Mouse (Mus musculus) thymus, adult 2 months (tissue): ENCODE measurements around the gene Hdac8.

Experiments used
- CTCF ChIP-seq: fragments of 200-500 bp; IDR thresholded peaks from 2 replicates; pipeline ENCODE4 v1.5.1; 2012; ENCODE audit warnings: mild to moderate bottlenecking, control low read depth, low read length, moderate library complexity, borderline replicate concordance; ENCODE audit not compliant: control insufficient read depth, poor library complexity, insufficient read depth; ENCODE audit errors: extremely low read depth
- POLR2A ChIP-seq: fragments of 200-500 bp; IDR thresholded peaks from 2 replicates; pipeline ENCODE4 v1.6.1; 2012; ENCODE audit warnings: mild to moderate bottlenecking, low read length, control low read depth, moderate library complexity; ENCODE audit not compliant: control insufficient read depth, poor library complexity, insufficient read depth; ENCODE audit errors: extremely low read depth

- TF ChIP-seq POLR2A (no peak), CTCF (no peak)
These were observed 156.2 kb downstream of the Hdac8 start for GRCm38 (mm10) chrX:102348886-102349486.
